Comparison of ENCODE assay signal across 8 mouse cellular contexts in genomic region chr19:53529455-53529704, GRCm38 (mm10). TPM values are rescaled to one million over a fixed set of nuclear protein-coding genes. Genes with fewer than 3 reads are reported as not detected.
DNase-seq lines count a peak whose midpoint lies in the region; ATAC-seq and TF ChIP-seq lines count a peak whose summit lies in the region.

No protein-coding gene starts in this region.

- 1% methylated on average over 29 of the region's 36 CpGs for WGBS in kidney, postnatal 0 days
- WGBS in embryonic facial prominence, embryonic 13.5 days, result under 1% methylated on average over 36 of the region's 36 CpGs
- WGBS in limb, embryonic 11.5 days, result 1% methylated on average over 32 of the region's 36 CpGs
- WGBS in neural tube, embryonic 15.5 days, result under 1% methylated on average over 32 of the region's 36 CpGs

- H3K9me3 ChIP-seq in kidney, postnatal 0 days (replicated peaks; ENCODE audit: low read length), result no peaks in the 10 kb centered on the region
- no peaks in the 10 kb centered on the region for H3K9me3 ChIP-seq in embryonic facial prominence, embryonic 13.5 days
- H3K9me3 ChIP-seq in limb, embryonic 11.5 days (ENCODE audit: control insufficient read depth, low read length), result no peaks in the 10 kb centered on the region
- no peaks in the 10 kb centered on the region for H3K9me3 ChIP-seq in neural tube, embryonic 15.5 days (replicated peaks)

- H3K27ac ChIP-seq in kidney, postnatal 0 days, result peak overlapping the region; percentile 37; the same call in 1 of the 2 replicates
- no peak overlapping the region for H3K27ac ChIP-seq in embryonic facial prominence, embryonic 13.5 days
- no peak overlapping the region for H3K27ac ChIP-seq in limb, embryonic 11.5 days (replicated peaks; ENCODE audit: low read depth, low read length)
- no peak overlapping the region for H3K27ac ChIP-seq in neural tube, embryonic 15.5 days (replicated peaks)

- TF ChIP-seq CTCF in kidney, postnatal 0 days (IDR thresholded peaks at IDR 0.05; ENCODE audit: low read depth), result no peak

- peaks cover 21% of the 10 kb centered on the region for H3K4me1 ChIP-seq in kidney, postnatal 0 days (replicated peaks; ENCODE audit: insufficient read depth, low read length)
- H3K4me1 ChIP-seq in embryonic facial prominence, embryonic 13.5 days, result peaks cover 23% of the 10 kb centered on the region
- H3K4me1 ChIP-seq in limb, embryonic 11.5 days (ENCODE audit: control insufficient read depth, insufficient read depth, low read length), result peaks cover 11% of the 10 kb centered on the region; the same call in 1 of the 2 replicates
- peaks cover 25% of the 10 kb centered on the region for H3K4me1 ChIP-seq in neural tube, embryonic 15.5 days

- no peaks in the 10 kb centered on the region for H3K36me3 ChIP-seq in kidney, postnatal 0 days (ENCODE audit: insufficient read depth, low read length)
- H3K36me3 ChIP-seq in embryonic facial prominence, embryonic 13.5 days, result no peaks in the 10 kb centered on the region
- no peaks in the 10 kb centered on the region for H3K36me3 ChIP-seq in limb, embryonic 11.5 days (ENCODE audit: control insufficient read depth, insufficient read depth, low read length)
- H3K36me3 ChIP-seq in neural tube, embryonic 15.5 days, result no peaks in the 10 kb centered on the region

- DNase-seq in kidney, postnatal 0 days (ENCODE audit: low spot score), result no peak
- DNase-seq in kidney, postnatal 25 days, result no peak
- DNase-seq in limb, embryonic 11.5 days (ENCODE audit: low spot score), result no peak
- no peak for DNase-seq in Muller cell, postnatal 12 days (ENCODE audit: inconsistent ontology term)
- DNase-seq in urinary bladder, postnatal 25 days (ENCODE audit: low spot score), result no peak
- no peak for DNase-seq in layer of hippocampus, adult 11-12 months (ENCODE audit: low spot score)

- no peaks in the 10 kb centered on the region for H3K27me3 ChIP-seq in kidney, postnatal 0 days (ENCODE audit: insufficient read depth, low read length)
- peaks cover 27% of the 10 kb centered on the region for H3K27me3 ChIP-seq in embryonic facial prominence, embryonic 13.5 days
- H3K27me3 ChIP-seq in limb, embryonic 11.5 days (ENCODE audit: control insufficient read depth, insufficient read depth, low read length), result no peaks in the 10 kb centered on the region
- peaks cover 35% of the 10 kb centered on the region for H3K27me3 ChIP-seq in neural tube, embryonic 15.5 days (replicated peaks)

- H3K4me2 ChIP-seq in kidney, postnatal 0 days (ENCODE audit: low read length), result peak overlapping the region; percentile 74
- peak overlapping the region; percentile 89 for H3K4me2 ChIP-seq in embryonic facial prominence, embryonic 13.5 days
- H3K4me2 ChIP-seq in limb, embryonic 11.5 days (ENCODE audit: low read depth, severe bottlenecking), result peak overlapping the region; percentile 89
- H3K4me2 ChIP-seq in neural tube, embryonic 15.5 days, result peak overlapping the region; percentile 85

- ATAC-seq in kidney, postnatal 0 days (replicated peaks; ENCODE audit: low FRiP score, low read depth), result no peak
- no peak for ATAC-seq in embryonic facial prominence, embryonic 13.5 days (ENCODE audit: insufficient number of reproducible peaks, insufficient read depth, low FRiP score, low TSS enrichment, low read depth)
- ATAC-seq in limb, embryonic 11.5 days (ENCODE audit: insufficient number of reproducible peaks, low FRiP score, low TSS enrichment, low read depth), result no peak
- no peak for ATAC-seq in neural tube, embryonic 15.5 days (ENCODE audit: low FRiP score)

- peak overlapping the region; percentile 71 for H3K9ac ChIP-seq in kidney, postnatal 0 days (ENCODE audit: low read depth, low read length)
- peak overlapping the region; percentile 77 for H3K9ac ChIP-seq in embryonic facial prominence, embryonic 13.5 days
- H3K9ac ChIP-seq in limb, embryonic 11.5 days (ENCODE audit: low read length), result peak overlapping the region; percentile 52
- peak overlapping the region; percentile 60 for H3K9ac ChIP-seq in neural tube, embryonic 15.5 days (replicated peaks)

- peak overlapping the region; percentile 61 for H3K4me3 ChIP-seq in kidney, postnatal 0 days (replicated peaks; ENCODE audit: low read depth, low read length)
- H3K4me3 ChIP-seq in embryonic facial prominence, embryonic 13.5 days, result peak overlapping the region; percentile 69
- H3K4me3 ChIP-seq in limb, embryonic 11.5 days (ENCODE audit: low read depth, low read length), result peak overlapping the region; percentile 61
- peak overlapping the region; percentile 65 for H3K4me3 ChIP-seq in neural tube, embryonic 15.5 days (replicated peaks)

RNA-seq across cellular contexts. Expression of gene Dusp5, which starts 0.5 kb away (rescaled TPM):
- polyA plus RNA-seq in kidney, postnatal 0 days (2015; fragmentation: Nextera tagmentation; extraction: Ambion mirVana), result 8.1 and 8.7 TPM in 2 replicates
- 1.1 and 2.0 TPM in 2 replicates for polyA plus RNA-seq in embryonic facial prominence, embryonic 13.5 days (2015; fragmentation: Nextera tagmentation; extraction: Ambion mirVana)
- polyA plus RNA-seq in limb, embryonic 11.5 days (2014; fragmentation: Nextera tagmentation; extraction: Ambion mirVana), result 3.5 and 3.8 TPM in 2 replicates
- 3.8 and 6.5 TPM in 2 replicates for polyA plus RNA-seq in neural tube, embryonic 15.5 days (2015; fragmentation: Nextera tagmentation; extraction: Ambion mirVana)

RNA-seq across cellular contexts. Expression of gene Nutf2-ps1, which starts 59.5 kb away (rescaled TPM):
- 287 TPM in 2 replicates for polyA plus RNA-seq in kidney, postnatal 0 days (2015; fragmentation: Nextera tagmentation; extraction: Ambion mirVana)
- 349 and 460 TPM in 2 replicates for polyA plus RNA-seq in embryonic facial prominence, embryonic 13.5 days (2015; fragmentation: Nextera tagmentation; extraction: Ambion mirVana)
- 471 and 513 TPM in 2 replicates for polyA plus RNA-seq in limb, embryonic 11.5 days (2014; fragmentation: Nextera tagmentation; extraction: Ambion mirVana)
- polyA plus RNA-seq in neural tube, embryonic 15.5 days (2015; fragmentation: Nextera tagmentation; extraction: Ambion mirVana), result 220 and 221 TPM in 2 replicates
